Mouse (Mus musculus) cortical plate, adult 2 months (tissue): Measurements from ENCODE around the gene Pom121.

Experiments used
- CTCF ChIP-seq: fragments of 200-500 bp; IDR thresholded peaks from 2 replicates; pipeline ENCODE4 v1.5.1; 2011; ENCODE audit warnings: mild to moderate bottlenecking, control low read depth, low read length; ENCODE audit not compliant: insufficient read depth; ENCODE audit errors: extremely low read depth
- POLR2A ChIP-seq: fragments of 200-500 bp; IDR thresholded peaks from 2 replicates; pipeline ENCODE4 v1.6.1; 2011; ENCODE audit warnings: mild to moderate bottlenecking, low read length, control low read depth; ENCODE audit not compliant: insufficient read depth; ENCODE audit errors: extremely low read depth

GRCm38 (mm10) chr5:135394004-135394823 lies at the start of gene Pom121:
- TF ChIP-seq CTCF (no peak), POLR2A (peak; percentile 22; the same call in 1 of the 2 replicates)
